Mouse (Mus musculus): ENCODE results near the gene Zbtb16. TPM values are rescaled to one million over a fixed set of nuclear protein-coding genes. Genes with fewer than 3 reads are reported as not detected.
A peak's percentile ranks its signal among the peaks of the same experiment; 100 is the strongest.

Gene Zbtb16
- total RNA-seq, 2 experiments from 2014 or later: 32.2 to 47.0 TPM

DNA sequence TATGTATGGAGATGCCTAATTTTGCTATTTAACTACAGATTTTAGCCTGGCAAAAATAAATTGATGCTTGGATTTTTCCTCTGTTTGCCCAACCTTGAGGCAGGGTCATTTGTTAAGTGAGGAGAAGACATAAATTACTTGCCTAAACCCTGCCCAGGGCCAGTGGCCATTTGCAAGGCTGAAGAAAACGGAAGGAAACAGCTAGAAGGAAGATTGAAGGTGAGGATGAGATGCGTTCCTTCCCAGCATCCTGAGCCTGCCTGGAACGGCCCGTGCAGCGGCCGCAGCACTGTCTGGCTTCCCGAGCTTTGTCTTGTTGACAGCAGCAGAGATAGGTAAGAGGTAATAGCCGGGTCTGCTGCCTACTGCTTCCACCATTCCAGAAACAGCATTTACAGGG, 135.2 kb downstream of the Zbtb16 start:
- intact Hi-C loops (cut with DNase I): no loop called here
- no peak for DNase-seq (ENCODE audit: extremely low spot score in 1 of 2, low spot score in 2 of 2)

DNA sequence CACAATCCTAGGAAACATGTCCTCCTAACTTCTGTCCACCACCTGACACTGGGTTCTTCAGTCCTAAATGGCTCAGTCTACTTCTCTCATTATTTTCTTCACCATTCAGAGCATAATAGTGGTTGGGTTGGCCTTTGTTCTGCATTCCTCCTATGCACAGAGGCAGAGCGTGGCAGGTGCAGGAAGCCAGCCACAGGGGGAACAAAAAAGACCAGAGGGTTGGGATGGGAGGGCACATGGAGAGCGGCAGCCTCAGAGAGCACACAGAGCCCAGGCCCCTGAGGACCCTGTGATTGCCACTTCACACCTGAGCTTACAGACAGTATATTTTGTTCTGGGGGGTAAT, 138.6 kb downstream of the Zbtb16 start:
- intact Hi-C loops (cut with DNase I): no loop called here
- no peak for DNase-seq (ENCODE audit: extremely low spot score in 1 of 2, low spot score in 2 of 2)

DNA sequence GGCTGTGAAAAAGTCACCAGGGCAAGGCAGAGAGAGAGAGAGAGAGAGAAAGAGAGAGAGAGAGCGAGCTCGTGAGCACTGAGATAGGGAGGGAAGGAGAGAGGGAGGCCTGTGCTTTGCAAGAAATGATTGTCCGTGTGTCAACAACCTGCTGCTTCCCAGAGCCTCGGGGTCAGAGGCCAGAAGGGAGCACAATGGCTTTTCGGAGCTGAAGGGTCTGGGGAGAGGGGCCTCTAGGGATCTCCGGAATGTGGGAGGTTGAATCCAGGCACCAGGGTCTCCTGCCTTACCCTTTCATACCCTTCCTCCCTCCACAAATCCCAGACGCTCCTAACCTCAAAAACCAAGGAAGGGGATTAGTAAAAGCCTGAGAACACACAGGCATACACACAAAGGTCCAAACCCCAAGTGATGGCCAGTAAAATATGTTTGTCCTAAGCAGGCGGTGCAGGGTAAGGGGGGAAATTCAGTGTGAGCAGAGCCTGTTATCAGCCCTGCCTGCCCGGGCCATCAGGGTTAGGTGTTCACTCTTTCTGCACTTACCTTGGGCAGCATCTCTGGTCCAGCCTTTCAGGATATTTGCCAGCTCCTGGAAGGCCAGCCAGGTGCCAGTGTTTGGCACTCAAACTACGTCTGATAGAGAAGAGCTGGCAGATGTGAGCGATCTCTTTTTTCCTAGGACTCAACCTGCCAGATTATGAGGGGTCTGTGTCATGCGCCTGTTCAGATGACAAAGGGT, 139.1 kb downstream of the Zbtb16 start:
- DNase-seq (ENCODE audit: extremely low spot score in 1 of 2, low spot score in 2 of 2): no peak
- intact Hi-C loops (cut with DNase I): no loop called here

DNA sequence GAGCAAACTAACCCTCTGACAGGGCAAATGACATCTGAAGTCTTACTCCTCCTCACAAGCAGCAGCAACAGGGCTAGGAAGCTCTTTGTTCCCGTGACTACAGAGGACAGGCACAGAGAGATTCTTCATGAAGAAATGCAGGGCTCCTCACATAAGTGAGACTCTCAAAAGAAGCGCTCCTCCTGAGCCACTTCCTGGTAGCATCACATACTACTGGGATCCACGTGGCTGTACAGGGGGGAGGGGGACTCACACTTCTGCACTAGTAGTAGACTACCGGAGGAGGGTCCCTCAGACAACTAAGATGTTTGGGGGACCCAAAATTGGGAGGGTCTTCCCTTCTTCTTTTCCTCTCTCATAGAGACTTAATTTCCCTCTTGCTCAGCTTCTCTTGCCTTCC, 139.7 kb downstream of the Zbtb16 start:
- DNase-seq (ENCODE audit: extremely low spot score in 1 of 2, low spot score in 2 of 2): no peak

DNA sequence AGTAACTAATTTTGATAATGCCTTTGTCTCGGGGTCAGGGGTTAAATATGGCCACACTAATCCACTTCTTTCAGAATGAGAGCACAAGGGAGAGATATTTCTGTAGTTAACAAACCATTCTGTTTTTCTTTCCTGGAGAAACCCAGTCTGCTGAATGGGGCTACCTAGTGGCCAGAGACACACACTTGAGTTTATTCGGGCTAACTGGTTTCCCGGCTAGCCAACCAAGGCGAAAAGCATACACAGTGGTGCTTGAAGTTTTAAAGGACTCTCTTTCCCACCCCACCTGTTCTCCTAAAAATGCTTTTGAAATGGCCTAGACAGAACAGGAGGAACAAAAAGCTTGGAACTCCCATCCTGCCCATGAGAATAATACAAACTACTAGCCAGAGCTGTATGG, 140.2 kb downstream of the Zbtb16 start:
- no peak for DNase-seq (ENCODE audit: extremely low spot score in 1 of 2, low spot score in 2 of 2)

More for the DNA sequence above, 139.7 kb downstream of the Zbtb16 start:
- intact Hi-C loops (cut with DNase I): no loop called here

DNA sequence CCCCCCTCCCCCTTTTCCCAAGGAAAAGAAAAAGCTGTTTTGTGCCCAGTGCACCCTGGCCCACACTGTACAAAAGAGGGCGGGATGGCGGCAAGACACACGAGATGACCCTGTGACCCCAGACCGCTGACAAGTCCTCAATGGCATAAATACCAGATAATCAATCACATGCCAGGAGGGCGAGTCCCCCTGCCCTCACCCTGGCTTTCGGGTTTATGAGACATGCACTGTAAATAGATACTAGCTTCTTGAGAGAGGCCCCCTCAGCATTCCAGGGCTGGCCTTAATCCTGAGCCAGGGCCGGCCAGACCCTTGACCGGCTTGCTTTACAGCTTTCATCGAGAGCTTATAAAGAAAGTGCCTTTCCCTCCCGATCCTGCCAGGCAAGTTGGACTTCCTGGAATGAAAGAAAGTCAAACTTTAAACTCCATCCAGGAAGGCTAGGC, 141.4 kb downstream of the Zbtb16 start:
- intact Hi-C loops (cut with DNase I): no loop called here
- DNase-seq (ENCODE audit: extremely low spot score in 1 of 2, low spot score in 2 of 2): no peak

More for the DNA sequence above, 140.2 kb downstream of the Zbtb16 start:
- intact Hi-C loops (cut with DNase I): no loop called here

DNA sequence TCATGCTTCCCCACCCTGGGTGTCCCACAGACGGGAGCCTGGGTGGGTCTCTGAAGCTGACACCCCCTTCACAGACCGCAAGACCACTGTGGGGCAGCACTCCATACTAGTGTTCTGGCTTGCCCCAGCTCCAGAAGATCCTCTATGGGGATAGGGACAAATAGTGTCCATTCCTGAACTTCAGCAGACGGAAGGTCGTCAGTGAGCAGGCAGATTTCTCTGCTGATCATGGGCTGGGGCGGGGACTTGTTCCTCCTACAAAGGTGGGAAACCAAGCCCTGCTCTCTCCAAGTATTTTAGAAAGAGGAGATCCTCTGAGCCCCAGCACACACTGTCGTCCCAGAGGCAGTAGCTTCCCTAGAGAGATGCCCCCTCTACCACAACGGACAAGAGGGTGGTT, 142.3 kb downstream of the Zbtb16 start:
- no peak for DNase-seq (ENCODE audit: extremely low spot score in 1 of 2, low spot score in 2 of 2)
- intact Hi-C loops (cut with DNase I): no loop called here

DNA sequence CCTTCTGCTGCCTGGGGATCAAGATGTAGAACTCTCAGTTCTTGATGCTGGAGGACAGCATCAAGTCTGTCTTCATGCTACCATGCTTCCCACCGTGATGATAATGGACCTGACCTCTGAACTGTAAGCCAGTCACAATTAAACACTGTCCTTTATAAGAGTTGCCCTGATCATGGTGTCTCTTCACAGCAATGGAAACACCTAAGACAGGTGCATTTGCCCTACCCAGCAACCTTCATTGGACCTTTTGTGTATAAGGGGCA, 146.4 kb downstream of the Zbtb16 start:
- intact Hi-C loops (cut with DNase I): no loop called here
- no peak for DNase-seq (ENCODE audit: extremely low spot score in 1 of 2, low spot score in 2 of 2)

DNA sequence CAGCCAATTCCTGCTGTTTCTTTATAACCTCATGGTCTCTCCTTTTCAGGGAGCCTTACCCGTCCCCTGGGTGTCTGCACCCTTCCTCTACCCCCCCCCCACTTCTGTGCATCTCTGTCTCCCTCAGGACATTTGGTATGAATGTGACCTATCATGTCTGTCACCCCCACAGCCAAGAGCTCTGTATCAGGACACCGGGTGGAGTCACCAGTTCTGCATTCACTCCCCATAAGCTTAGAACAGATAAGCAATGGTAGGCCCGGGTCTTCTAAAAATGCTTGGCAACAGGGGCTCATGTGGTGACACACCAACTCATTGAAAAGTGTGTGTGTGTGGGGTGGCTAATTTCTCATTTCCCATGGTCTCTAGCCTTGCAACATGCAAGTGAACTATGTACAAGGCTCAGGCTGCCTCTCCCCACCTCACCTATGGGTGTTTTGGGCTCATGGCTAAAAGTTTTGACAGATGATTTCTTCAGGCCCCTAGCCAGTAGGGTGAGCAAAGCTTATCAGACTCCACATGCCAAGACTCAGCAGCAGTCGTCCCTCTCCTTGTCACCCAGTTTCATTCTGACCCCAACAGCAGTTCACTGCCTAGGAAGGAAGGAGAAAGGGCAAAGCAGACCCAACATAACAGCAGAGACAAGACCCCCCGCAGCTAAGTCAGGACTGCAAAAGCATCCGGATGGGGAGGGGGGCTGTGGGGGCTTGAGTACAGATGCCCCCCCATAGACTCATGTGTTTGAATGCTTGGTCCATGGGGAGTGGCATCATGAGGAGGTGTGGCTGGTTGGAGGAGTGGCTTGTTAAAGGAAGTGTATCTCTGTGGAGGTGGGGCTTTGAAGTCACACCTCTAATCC, 146.9 kb downstream of the Zbtb16 start:
- no peak for DNase-seq (ENCODE audit: extremely low spot score in 1 of 2, low spot score in 2 of 2)
- intact Hi-C loops (cut with DNase I): no loop called here

DNA sequence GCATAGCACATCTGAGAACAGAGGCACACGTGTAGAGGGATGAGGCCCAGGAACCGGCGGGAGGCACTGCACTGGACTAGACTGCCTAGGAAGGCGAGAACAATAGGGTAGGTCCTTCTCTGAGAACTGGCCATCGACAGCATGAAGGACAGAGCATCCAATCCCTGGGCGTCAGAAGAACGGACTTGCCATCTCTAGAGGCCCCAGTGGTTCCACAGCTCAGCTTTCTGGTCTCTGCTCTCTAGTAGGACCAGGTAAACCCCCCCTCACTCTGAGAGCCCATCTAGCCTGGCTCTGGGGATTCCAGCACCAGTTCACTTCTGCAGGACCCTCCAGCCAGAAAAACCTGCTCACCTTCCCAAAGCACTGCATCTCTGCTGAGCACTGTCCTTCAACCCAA, 148.1 kb downstream of the Zbtb16 start:
- intact Hi-C loops (cut with DNase I): no loop called here

DNA sequence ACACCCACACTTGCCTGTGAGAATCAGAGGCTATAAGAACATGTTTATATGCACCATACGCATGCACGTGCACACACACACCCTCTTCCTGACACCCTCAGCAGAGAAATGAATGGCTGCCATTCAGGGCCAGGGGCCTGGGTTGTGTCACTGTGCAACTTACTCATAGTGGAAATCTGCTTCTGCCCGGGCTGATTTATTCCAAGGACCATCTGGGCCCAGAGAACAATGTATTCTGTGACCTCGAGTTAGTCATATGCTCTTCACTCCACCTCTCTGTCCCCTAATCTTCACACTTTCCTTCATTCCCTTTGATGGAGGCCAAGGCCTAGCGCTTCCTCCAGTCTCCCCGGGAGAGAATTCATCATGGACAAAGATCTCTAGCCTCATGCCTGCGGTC, 150.3 kb downstream of the Zbtb16 start:
- intact Hi-C loops (cut with DNase I): no loop called here
- DNase-seq (ENCODE audit: extremely low spot score in 1 of 2, low spot score in 2 of 2): no peak

More for the DNA sequence above, 148.1 kb downstream of the Zbtb16 start:
- DNase-seq (ENCODE audit: extremely low spot score in 1 of 2, low spot score in 2 of 2): no peak

DNA sequence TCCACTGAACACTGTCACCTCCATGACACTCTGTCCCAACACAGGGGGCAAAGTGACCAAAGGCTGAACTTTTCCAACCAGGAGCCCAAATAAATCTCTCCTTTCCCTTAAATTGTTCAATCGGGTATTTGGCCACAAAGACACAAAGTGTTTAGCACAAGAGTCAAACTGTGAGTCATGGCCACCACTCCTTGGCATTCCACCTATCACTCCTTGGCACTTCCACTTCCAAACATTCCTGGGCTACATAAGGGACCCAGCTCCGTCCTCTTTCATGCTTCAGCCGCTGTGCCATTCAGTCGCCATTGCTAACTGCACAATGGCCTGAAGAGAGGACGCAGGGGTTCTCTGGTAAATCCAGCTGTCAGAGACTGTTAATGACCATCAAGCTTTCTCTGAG, 151.9 kb downstream of the Zbtb16 start:
- DNase-seq (ENCODE audit: extremely low spot score in 1 of 2, low spot score in 2 of 2): no peak
- intact Hi-C loops (cut with DNase I): no loop called here

DNA sequence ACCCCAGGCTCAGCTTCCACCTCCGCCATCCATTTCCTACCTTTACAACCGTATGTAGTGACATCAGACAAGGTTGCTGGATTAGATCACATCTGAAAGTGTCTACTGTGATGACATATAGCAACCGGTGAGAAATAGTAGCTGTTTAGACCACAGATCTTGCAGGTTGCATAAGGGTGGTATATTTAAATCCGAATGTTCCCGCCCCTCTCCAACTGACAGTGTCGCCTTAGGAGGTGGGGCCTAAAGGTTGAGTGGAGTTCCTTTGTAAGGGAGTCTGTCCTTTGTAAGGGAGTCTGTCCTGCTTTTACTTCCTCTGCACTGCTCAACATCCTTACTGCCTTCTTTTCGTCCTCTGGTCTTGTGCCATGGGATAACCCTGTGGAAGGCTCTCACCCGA, 154.8 kb downstream of the Zbtb16 start:
- intact Hi-C loops (cut with DNase I): no loop called here
- no peak for DNase-seq (ENCODE audit: extremely low spot score in 1 of 2, low spot score in 2 of 2)

DNA sequence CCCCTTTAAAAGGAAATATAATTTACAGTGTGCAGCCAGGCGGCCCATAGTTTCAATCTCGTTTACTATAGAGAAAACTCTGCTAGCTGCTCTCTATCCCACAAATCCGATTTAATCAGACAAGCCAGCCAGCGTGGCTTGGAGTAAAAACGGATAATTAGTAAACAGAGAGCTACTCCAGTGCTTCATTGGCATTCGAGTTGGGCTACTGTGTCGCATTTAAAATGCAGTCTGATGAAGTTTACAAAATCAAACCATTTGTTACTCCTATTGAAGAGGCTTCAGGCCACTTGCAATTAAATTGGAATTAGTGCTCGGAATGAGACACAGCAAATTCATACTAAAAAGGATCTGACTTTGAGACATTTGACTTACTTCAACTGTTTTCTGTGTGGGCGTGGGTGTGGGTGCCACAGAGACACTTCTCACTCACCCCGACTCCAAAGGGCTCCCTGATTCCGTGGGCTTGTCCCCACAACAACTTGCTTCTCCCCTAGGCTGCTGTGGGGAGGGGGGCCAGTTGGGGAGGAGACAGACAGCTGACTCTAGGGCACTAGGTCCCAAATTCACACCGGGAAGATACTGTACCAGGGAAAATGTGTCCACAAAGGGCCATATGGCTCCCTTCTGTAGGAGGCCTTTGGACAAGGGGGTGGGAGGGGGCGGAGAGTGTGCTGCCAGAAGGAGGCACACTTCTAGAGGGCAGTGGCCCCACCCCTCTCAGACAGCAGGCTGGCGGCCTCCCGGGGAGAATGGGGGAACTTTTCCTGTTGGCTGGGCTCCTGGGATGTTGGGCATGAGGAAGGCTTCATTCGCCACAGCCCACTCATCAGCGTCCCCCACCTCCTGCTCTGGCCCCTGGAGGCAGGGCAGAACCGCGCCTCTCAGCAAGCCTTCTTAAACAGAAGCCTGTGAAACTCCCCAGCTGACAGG, 157.3 kb downstream of the Zbtb16 start:
- DNase-seq (ENCODE audit: extremely low spot score in 1 of 2, low spot score in 2 of 2): peak in 1 of 2 experiments; percentile 51
- intact Hi-C loops (cut with DNase I): no loop called here

DNA sequence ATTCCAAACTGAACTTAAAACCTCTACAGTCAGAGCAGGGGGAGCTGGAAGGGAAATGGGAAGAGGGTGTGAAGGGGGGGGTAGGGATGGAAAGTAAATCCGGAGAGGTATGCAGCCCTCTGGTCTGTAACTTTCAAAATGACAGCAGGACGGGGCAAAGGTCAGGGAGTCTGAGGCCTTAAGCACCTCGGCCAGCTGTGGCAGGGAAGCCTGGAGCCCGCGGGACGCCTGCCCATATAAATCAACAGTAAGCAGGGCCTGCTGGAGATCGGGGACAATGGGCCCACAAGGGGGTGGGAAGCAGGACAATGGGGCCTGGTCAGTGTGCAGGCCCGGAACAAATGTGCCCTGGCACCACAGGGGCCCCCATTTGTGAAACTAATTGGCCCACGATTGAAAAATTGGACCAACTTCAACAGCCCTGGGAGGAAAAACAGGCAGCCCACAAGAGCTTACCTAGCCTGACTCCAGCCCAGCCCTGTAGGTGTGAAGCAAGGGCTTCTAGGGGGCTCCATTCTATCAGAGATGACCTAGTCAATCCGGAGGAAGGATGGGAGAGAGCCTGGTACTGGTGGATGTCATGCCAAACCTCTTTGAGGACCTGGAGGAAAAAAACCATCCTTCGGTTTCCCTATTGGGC, 160.8 kb downstream of the Zbtb16 start:
- DNase-seq (ENCODE audit: extremely low spot score in 1 of 2, low spot score in 2 of 2): peak in 1 of 2 experiments; percentile 57
- intact Hi-C loops (cut with DNase I): no loop called here

DNA sequence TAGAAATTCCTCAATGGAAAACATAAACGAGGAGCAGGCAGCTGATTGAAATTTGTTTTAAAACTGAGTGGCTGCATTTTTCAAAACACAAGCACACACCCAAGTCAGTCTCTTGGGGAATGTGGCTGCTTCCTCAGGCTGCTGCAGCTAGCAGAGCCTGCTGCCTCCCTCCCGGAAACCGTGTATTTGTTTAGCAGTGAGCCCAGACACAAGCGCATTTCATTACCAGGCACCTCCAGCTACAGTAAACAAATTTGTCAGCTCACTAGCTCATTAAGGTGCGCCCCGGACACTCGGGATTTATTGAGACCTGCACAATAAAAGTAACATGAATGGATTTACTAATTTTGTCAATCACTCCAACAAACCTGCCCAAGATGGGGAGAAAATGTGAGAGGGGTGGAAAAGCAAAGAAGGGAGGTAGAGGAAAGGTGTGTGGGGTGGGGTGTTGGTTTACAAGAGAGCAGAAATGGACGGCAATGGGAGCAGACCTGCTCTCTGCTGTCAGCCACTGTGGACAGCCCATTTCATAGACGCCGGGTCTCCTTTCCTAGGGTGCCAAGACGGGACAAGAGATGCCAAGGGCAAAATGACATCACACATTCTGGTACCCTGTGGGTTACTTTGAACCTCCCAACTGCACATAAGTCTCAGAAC, 161.5 kb downstream of the Zbtb16 start:
- DNase-seq (ENCODE audit: extremely low spot score in 1 of 2, low spot score in 2 of 2): peak in 1 of 2 experiments; percentile 45
- intact Hi-C loops (cut with DNase I): loop anchor here (5.0 kb wide), 1 partner anchor 63 kb away; no protein-coding TSS in a partner anchor

DNA sequence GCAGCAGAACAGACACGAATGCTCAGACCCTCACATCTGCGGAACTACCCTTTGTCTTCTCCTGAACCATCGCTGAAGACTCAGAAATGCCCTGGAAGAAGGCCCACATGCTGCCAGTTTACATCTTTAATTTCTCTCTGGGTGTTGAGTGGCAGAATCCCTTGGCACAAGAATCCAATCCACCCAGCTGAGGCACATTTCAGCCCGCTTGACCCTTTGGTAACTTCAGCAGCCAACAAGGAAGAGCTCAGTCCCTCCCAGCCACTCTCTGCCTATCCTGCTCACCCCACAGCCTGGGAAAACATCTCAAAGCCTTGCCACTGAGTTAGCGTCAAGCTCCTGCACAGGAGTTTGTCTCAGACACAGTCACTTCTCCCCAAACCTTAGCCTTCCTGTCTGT, 162.2 kb downstream of the Zbtb16 start:
- no peak for DNase-seq (ENCODE audit: extremely low spot score in 1 of 2, low spot score in 2 of 2)
- intact Hi-C loops (cut with DNase I): loop anchor here (5.0 kb wide), 1 partner anchor 63 kb away; no protein-coding TSS in a partner anchor

DNA sequence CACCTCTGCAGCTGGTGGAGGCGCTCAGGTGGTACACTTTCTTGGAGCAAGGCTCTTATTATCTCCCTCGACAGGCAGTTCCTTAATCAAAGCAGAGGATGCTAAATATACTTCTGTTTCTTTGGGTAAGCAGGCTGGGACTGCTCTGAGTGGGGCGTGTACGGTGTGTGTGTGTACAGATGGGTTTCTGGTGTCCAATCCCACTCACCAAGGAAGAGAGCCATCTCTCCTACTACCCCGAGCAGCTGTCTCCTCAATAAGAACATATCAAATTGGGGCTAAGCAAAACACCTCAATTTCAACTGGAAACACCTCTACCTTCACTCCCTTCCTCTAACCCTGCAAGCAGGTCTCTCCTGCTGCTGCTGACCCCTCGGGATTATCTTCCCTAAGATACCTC, 162.8 kb downstream of the Zbtb16 start:
- DNase-seq (ENCODE audit: extremely low spot score in 1 of 2, low spot score in 2 of 2): no peak
- intact Hi-C loops (cut with DNase I): loop anchor here (5.0 kb wide), 1 partner anchor 64 kb away; no protein-coding TSS in a partner anchor
